Mouse (Mus musculus): ENCODE measurements around the gene Fkbp11.

GRCm38 (mm10) chr15:98727443-98728321, at the start of gene Fkbp11:
- TF ChIP-seq GATA1 (IDR thresholded peaks at IDR 0.05; ENCODE audit: borderline replicate concordance, low read length) (no peak), FLI1 (IDR thresholded peaks at IDR 0.05; ENCODE audit: low read length) (no peak)
